Mouse (Mus musculus): ENCODE results near the gene Srrt.

GRCm38 (mm10) chr5:137297126-137297525, 10.3 kb downstream of the Srrt start:
- TF ChIP-seq CTCF (IDR thresholded peaks at IDR 0.05; ENCODE audit: borderline replicate concordance, insufficient read depth, low read length) (no peak), POLR2A (IDR thresholded peaks at IDR 0.05; ENCODE audit: low read depth, low read length) (no peak)
